Mouse (Mus musculus) embryonic facial prominence, embryonic 15.5 days (tissue): ENCODE results near the gene Cavin4. TPM values are rescaled to one million over a fixed set of nuclear protein-coding genes. Genes with fewer than 3 reads are reported as not detected.

ENCODE experiments used
- ATAC-seq: fragments of 200-750 bp; cut with Nextera tagmentation; 2 replicates; pipeline ENCODE4 v1.8.0; 2017; ENCODE audit warnings: low read depth, moderate TSS enrichment; ENCODE audit not compliant: insufficient number of reproducible peaks, low FRiP score, low TSS enrichment
- H3K27ac ChIP-seq: fragments of 300-500 bp; sonication (generic); replicated peaks from 2 replicates; pipeline ENCODE4 v1.5.1; 2015; ENCODE audit warnings: mild to moderate bottlenecking, inconsistent platforms
- H3K27me3 ChIP-seq: fragments of 300-500 bp; sonication (generic); 2 replicates; pipeline ENCODE4 v1.6.1; 2015; ENCODE audit warnings: inconsistent platforms
- H3K36me3 ChIP-seq: fragments of 300-500 bp; sonication (generic); 2 replicates; pipeline ENCODE4 v1.6.1; 2015; ENCODE audit warnings: mild to moderate bottlenecking, inconsistent platforms
- H3K4me1 ChIP-seq: fragments of 300-500 bp; sonication (generic); 2 replicates; pipeline ENCODE4 v1.6.1; 2015; ENCODE audit warnings: inconsistent platforms
- H3K4me2 ChIP-seq: fragments of 300-500 bp; sonication (generic); replicated peaks from 2 replicates; pipeline ENCODE4 v1.6.1; 2015; ENCODE audit warnings: mild to moderate bottlenecking, inconsistent platforms
- H3K4me3 ChIP-seq: fragments of 300-500 bp; sonication (generic); replicated peaks from 2 replicates; pipeline ENCODE4 v1.5.1; 2015; ENCODE audit warnings: mild to moderate bottlenecking, inconsistent platforms
- H3K9ac ChIP-seq: fragments of 300-500 bp; sonication (generic); 2 replicates; pipeline ENCODE4 v1.6.1; 2015; ENCODE audit warnings: inconsistent platforms
- H3K9me3 ChIP-seq: fragments of 300-500 bp; sonication (generic); replicated peaks from 2 replicates; pipeline ENCODE4 v1.6.1; 2016; ENCODE audit warnings: inconsistent platforms
- WGBS: fragments of 180-500 bp; shearing (Covaris S2); methylation state at CpG from one replicate; pipeline ENCODE4 v1.1.7; 2015; 5-methylcytosine and 5-hydroxymethylcytosine counted together
- polyA plus RNA-seq: library from polyadenylated mRNA; unstranded; fragments of >200 nt; fragmentation: Nextera tagmentation; extraction: Ambion mirVana; gene quantifications from 2 replicates; pipeline ENCODE4 v1.2.1, GENCODE M21; 2015

Gene Cavin4
- polyA plus RNA-seq, 1 experiment from 2014 or later = 11.6 TPM

DNA sequence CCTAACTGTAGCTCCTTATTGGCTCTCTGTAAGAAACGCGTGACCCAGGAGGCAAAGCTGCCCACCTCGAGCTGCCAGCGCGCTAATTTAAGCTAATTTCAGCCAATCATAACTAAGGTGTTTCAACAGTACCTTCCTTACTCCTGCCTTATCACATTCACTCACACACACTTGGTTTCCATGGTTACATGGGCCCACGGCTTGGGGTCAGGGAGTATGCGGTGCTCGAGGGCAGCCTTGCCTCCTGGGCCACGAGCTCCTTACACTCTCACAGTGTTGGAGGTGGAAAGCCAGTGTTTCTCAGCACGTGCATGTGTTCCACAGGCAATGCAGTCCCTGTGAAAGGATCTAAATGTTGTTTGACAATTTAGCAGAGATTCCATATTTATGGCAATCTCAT, 25.2 kb upstream of the Cavin4 start:
- peaks cover 26% of the 10 kb centered on the region for H3K36me3 ChIP-seq
- H3K9me3 ChIP-seq = no peaks in the 10 kb centered on the region
- no peaks in the 10 kb centered on the region for H3K4me1 ChIP-seq
- no peak overlapping the region for H3K27ac ChIP-seq
- H3K4me2 ChIP-seq = no peak overlapping the region
- 79% methylated on average over 10 of the region's 10 CpGs for WGBS
- H3K4me3 ChIP-seq = no peak overlapping the region
- H3K27me3 ChIP-seq = no peaks in the 10 kb centered on the region
- ATAC-seq = no peak
- H3K9ac ChIP-seq = no peak overlapping the region

DNA sequence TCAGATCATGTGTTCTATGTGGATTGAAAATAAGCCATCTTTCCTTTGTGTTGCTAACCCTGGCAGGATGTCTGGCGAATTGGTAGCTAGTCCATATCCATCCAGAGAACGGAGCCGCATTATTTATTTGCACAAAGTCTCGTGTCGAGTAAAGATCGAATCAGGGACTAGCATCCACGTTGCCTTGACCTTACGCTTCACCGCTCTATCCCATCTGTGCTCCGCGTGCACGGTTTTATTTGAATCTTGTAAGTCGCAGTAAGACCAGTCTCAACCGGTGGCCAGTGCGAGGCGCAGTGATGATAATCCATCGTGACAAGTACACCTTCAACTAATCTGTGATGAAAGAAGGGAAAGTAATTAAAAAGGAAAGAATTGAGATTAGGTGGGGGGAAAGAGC, 23.8 kb upstream of the Cavin4 start:
- peaks cover 37% of the 10 kb centered on the region for H3K36me3 ChIP-seq

DNA sequence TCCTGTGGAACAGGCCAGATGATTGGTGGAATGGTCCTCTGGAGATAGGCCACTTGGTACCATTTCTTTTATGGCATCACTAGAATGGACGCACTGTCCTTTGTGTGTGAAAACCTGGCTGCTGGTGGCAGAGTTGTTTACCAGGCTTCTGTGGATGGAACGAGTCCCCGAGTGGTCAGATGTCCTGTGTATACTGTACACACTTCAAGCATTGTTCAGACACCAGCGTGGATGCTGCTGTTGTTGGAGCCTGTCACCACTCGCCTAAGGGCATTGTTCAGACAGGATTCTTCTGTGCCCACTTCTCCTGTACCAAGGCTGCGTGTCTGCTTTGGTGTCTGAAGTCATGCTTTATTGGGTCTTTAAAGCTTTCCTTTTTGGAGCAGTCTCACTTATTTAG, 19.5 kb upstream of the Cavin4 start:
- no peak for ATAC-seq
- Histone ChIP-seq H3K4me3 (no peak overlapping the region), H3K4me2 (no peak overlapping the region), H3K27me3 (no peaks in the 10 kb centered on the region), H3K27ac (no peak overlapping the region), H3K4me1 (no peaks in the 10 kb centered on the region), H3K36me3 (peaks cover 53% of the 10 kb centered on the region), H3K9ac (no peak overlapping the region), H3K9me3 (no peaks in the 10 kb centered on the region)
- WGBS = 77% methylated on average over 6 of the region's 6 CpGs

More for the DNA sequence above, 23.8 kb upstream of the Cavin4 start:
- Histone ChIP-seq H3K4me1 (no peaks in the 10 kb centered on the region), H3K4me2 (no peak overlapping the region), H3K27me3 (no peaks in the 10 kb centered on the region), H3K4me3 (no peak overlapping the region), H3K27ac (no peak overlapping the region), H3K9ac (no peak overlapping the region), H3K9me3 (no peaks in the 10 kb centered on the region)
- WGBS = 94% methylated on average over 17 of the region's 17 CpGs
- no peak for ATAC-seq

DNA sequence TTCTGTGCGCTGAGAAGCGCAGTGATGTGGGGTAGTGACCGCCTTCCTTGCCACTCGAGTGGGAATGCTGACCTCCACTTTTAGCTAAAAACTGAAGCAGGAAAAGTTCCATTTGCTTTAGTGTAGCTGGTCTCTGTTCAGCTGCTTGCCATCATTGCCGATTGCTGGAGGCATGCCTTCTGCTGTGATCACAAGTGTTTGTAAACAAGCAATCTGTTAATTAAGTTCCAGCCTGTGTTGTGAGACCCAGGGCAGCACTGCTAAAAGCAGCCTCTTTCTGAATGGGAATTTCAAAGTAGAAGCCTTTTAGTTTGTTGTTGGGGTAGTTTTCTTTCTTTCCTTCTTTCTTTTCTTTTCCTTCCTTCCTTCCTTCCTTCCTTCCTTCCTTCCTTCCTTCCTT, 17.2 kb upstream of the Cavin4 start:
- H3K4me3 ChIP-seq = no peak overlapping the region
- H3K9ac ChIP-seq = no peak overlapping the region
- no peak overlapping the region for H3K4me2 ChIP-seq
- no peaks in the 10 kb centered on the region for H3K9me3 ChIP-seq
- H3K36me3 ChIP-seq = peaks cover 43% of the 10 kb centered on the region
- H3K27ac ChIP-seq = no peak overlapping the region
- H3K27me3 ChIP-seq = no peaks in the 10 kb centered on the region
- no peak for ATAC-seq
- no peaks in the 10 kb centered on the region for H3K4me1 ChIP-seq
- WGBS = 87% methylated on average over 5 of the region's 5 CpGs

DNA sequence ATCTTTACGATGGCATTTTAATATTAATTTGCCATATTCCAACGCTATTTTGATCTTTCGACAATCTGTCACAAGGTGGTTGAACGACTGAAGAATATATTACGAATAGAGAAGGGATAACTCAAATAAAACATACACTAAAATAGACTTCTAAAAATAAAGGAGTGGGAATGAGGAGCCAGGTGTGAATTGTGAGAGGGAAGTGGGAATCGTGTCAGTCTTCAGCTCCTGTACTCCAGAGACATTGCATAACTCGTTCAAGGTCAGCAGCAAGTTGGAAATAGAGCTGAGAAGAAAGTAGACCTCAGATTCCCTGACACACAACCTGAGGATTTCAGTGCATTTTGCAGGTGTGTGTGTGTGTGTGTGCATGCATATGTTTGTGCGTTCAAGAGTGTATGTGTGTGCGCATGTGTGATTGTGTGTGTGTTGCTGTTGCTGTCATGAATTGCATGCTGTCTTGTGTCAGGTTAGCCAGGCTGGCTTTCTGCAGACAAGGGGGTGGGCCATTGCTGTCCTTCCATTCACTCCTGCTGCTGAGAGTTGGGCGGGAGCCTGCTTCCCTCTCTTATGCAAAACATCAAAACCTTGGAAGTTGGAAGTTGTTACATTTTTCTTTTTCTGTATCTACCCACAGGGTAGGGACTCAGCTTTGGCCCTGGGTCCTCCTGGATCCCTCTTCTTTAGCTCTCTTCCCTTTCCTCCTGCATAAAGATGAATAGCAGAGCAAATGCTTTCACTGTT, 12.5 kb upstream of the Cavin4 start:
- H3K9ac ChIP-seq = no peak overlapping the region
- no peaks in the 10 kb centered on the region for H3K27me3 ChIP-seq
- no peak overlapping the region for H3K4me2 ChIP-seq
- WGBS = 88% methylated on average over 10 of the region's 10 CpGs
- H3K27ac ChIP-seq = no peak overlapping the region
- H3K36me3 ChIP-seq = peaks cover 47% of the 10 kb centered on the region
- no peaks in the 10 kb centered on the region for H3K9me3 ChIP-seq
- H3K4me3 ChIP-seq = no peak overlapping the region
- H3K4me1 ChIP-seq = no peaks in the 10 kb centered on the region
- ATAC-seq = no peak

DNA sequence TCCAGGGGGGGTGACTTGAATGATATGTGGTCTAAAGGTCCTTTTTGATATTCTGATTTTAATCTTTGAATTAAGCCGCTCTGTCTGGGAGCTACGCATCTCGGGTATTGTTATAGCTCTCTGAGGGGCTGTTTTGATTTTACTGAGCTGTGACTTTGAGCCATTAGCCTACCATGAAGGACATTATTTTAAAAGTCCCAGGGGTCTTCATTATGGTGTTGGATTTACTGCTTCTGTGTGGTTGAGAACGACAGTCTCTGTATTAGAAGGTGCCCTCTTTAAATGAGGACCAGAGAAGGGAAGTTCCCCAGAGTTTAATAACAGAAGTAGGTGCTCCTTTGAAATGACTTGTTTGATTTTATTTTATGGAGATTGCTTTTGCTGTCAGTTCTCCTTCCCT, 9.2 kb upstream of the Cavin4 start:
- WGBS = 62% methylated on average over 4 of the region's 4 CpGs
- Histone ChIP-seq H3K27me3 (no peaks in the 10 kb centered on the region), H3K9me3 (no peaks in the 10 kb centered on the region), H3K36me3 (peaks cover 48% of the 10 kb centered on the region), H3K4me2 (no peak overlapping the region), H3K27ac (no peak overlapping the region), H3K4me3 (no peak overlapping the region), H3K9ac (no peak overlapping the region), H3K4me1 (no peaks in the 10 kb centered on the region)
- ATAC-seq = no peak

DNA sequence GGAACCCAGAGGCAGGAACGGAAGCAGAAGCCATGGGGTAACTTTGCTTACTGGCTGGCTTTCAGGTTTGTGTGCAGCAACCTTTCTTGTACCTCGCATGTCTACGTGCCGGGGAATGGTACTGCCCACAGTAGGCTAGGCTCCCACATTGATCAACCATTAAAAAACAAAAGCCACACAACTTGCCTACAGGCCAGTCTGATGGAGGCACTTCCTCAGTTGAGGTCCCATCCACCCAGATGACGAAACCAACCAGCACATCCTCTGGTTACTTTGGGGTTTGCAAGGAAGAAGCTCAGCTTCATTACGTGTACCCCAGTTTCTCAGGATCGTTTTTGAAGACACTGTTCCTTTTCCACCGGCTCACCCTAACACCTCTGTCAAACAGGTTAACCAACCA, 6.8 kb upstream of the Cavin4 start:
- Histone ChIP-seq H3K4me1 (0 out of 2 replicates have a peak, but pooled peaks cover 4% of the 10 kb centered on the region), H3K4me2 (no peak overlapping the region), H3K27ac (no peak overlapping the region), H3K9ac (no peak overlapping the region), H3K9me3 (no peaks in the 10 kb centered on the region), H3K36me3 (peaks cover 45% of the 10 kb centered on the region), H3K4me3 (no peak overlapping the region), H3K27me3 (no peaks in the 10 kb centered on the region)
- no peak for ATAC-seq
- WGBS = 86% methylated on average over 8 of the region's 8 CpGs

DNA sequence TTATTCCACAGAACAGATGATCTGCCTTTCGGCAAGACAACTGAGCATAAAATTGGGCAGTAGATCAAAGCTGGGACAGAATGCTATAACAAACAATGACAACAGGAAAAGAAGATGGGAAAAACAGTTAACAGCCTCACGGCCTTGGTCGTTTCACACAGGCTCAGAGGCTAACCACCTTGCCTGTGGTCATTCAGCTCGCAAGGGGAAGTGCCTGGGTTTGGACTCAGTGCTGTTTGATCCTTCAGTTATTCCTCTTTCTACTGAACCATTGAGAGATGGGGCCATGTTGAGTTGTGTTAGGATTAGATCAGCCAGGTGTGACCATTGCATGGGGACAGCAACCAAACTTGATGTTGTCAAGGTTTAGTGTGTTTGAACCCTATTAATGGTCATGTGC, 3.2 kb upstream of the Cavin4 start:
- ATAC-seq = no peak
- no peak overlapping the region for H3K4me3 ChIP-seq
- no peaks in the 10 kb centered on the region for H3K27me3 ChIP-seq
- H3K36me3 ChIP-seq = peaks cover 33% of the 10 kb centered on the region
- H3K9me3 ChIP-seq = no peaks in the 10 kb centered on the region
- 81% methylated on average over 4 of the region's 4 CpGs for WGBS
- no peak overlapping the region for H3K9ac ChIP-seq
- no peak overlapping the region for H3K4me2 ChIP-seq
- H3K27ac ChIP-seq = no peak overlapping the region; the same call in 1 of the 2 replicates
- H3K4me1 ChIP-seq = 0 out of 2 replicates have a peak, but pooled peaks cover 4% of the 10 kb centered on the region

DNA sequence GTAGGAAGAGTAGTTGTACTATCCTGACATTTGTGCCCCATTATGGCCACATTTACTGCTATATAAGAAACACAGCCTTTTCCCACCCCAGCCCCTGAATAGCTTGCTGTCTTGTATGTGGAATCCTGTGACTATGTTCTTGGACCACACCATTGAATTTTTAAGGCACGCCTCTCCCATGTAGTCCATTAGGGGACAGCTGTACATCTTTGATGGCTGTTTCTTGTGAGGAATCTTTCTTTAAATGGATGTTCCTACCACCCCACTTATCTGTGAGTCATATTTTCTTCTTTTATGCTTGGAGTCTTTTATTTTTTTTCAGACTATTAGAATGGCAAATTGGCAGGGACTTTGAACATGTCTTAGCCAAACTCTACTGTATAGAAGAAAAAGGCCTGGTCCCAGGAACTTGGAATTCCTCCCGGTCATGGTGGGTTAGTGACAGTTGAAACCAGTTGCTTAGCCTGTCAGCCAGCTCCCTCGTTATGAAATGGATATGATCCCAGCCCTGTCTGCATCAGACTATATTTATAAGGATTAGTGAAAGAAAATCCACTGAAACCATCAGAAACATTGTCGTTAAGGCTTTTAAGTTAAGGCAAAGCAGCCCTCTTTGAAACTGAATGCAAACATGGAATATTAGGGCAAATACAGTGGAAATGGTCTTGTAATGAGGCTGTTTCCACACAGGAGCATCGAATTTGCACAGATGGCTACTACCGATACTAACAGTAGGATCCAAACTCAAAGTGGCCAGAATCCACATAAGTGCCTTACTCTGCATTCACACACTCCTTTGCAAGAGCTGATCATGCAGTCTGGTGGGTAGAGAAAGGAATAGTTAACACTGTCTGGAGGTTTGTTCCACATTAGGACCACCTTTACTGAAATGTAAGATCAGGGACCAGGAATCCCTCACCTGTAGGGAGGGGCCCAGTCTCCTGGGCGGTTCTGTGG, 2.4 kb upstream of the Cavin4 start:
- no peak overlapping the region for H3K4me3 ChIP-seq
- H3K4me2 ChIP-seq = no peak overlapping the region
- H3K9me3 ChIP-seq = no peaks in the 10 kb centered on the region
- no peak overlapping the region for H3K9ac ChIP-seq
- H3K4me1 ChIP-seq = 0 out of 2 replicates have a peak, but pooled peaks cover 4% of the 10 kb centered on the region
- no peaks in the 10 kb centered on the region for H3K27me3 ChIP-seq
- 0 out of 2 replicates have a peak, but pooled peaks have one; percentile 11 for ATAC-seq
- H3K27ac ChIP-seq = peak overlapping the region; percentile 49
- H3K36me3 ChIP-seq = peaks cover 30% of the 10 kb centered on the region
- 61% methylated on average over 7 of the region's 7 CpGs for WGBS

DNA sequence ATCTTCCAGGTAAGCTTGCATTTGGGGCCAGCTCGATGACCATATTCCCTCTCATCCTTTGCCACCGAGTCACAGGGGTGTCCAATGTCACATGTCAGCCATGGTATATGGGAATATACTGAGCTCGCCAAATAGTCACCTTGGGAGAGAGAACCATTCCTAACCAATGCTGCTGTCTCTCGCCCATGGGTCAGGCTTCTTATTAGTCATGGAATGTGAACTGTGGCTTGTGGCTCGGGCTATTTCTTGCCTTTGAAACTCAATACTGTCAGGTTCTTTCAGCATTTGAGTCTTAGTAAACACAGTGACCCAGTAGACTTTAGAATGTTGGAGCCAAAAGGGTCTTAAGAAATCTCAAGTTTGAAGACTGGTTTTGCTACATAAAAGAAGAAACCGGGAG, 707 bp downstream of the Cavin4 start:
- Histone ChIP-seq H3K36me3 (peaks cover 16% of the 10 kb centered on the region; the same call in 1 of the 2 replicates), H3K27me3 (no peaks in the 10 kb centered on the region), H3K27ac (no peak overlapping the region), H3K9ac (no peak overlapping the region), H3K4me1 (0 out of 2 replicates have a peak, but pooled peaks cover 4% of the 10 kb centered on the region), H3K4me3 (no peak overlapping the region), H3K4me2 (no peak overlapping the region), H3K9me3 (no peaks in the 10 kb centered on the region)
- ATAC-seq = no peak
- 85% methylated on average over 6 of the region's 6 CpGs for WGBS

DNA sequence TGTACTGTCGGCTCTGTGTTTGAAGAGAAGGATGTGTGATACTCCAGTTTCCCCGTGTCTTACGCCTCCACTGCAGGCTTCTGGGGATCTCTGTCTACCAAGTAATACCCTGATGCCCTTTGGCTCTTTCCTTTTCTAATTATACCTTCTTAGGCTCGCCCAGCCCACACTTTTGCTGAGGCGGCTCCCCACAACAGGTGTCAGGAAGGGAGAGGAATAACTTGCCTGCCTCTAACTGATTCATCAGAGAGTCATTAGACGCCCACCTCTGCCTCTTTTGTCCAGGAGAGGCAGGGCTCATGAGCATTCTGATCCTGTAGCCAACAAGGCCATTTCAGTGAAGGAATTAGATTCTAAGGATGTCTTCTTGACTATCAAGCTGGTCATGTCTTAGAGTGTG, 4.0 kb downstream of the Cavin4 start:
- Histone ChIP-seq H3K4me3 (no peak overlapping the region), H3K27me3 (no peaks in the 10 kb centered on the region), H3K27ac (no peak overlapping the region), H3K9ac (no peak overlapping the region), H3K4me2 (no peak overlapping the region), H3K36me3 (peaks cover 14% of the 10 kb centered on the region), H3K9me3 (no peaks in the 10 kb centered on the region), H3K4me1 (no peaks in the 10 kb centered on the region)
- ATAC-seq = no peak
- WGBS = 74% methylated on average over 6 of the region's 6 CpGs
